Mouse (Mus musculus): ENCODE results near the gene Phkb.

Gene Phkb

DNA sequence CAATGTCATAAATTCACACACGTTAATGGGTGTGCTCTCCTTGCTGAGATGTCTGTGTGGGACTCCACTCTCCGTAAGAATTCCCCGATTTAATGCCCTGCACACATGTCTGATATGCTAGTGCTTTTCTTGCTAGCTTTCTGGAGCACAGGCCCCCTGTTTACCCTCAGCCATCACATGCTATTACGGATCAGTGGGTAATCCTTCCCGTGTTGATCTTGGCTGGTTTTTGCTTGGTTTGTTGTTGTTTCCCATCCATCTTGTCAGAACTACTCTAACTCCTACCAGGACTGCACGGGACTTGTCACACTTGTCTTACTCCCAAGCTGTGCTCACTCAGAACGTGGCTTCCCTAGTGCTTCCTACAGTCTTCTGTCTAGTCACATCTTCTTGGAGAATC is 96.6 kb downstream of the Phkb start:
- no peak for DNase-seq (ENCODE audit: low read depth, low spot score)

GRCm38 (mm10) chr8:85944820-85945219 is 104.1 kb downstream of the Phkb start:
- no peak for DNase-seq (ENCODE audit: low read depth, low spot score)

DNA sequence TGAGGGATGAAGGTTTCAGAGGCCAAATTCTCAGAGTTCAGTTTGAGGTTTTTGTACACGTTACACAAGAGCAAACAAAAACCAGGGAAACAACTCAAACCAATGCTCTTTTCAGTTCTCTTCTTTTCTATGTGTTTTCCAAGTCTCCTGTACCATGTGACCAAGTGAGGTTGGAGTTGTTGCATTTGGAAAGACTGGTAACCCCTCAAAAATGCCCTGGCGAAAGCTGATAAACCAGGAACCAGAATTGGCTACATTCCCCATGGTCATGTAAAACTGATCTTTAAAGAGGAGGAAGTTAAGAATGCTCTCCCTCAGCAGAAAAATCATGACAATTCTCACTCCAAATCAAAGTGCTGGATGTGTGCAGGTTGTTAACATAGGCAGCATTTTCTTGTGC is 117.6 kb downstream of the Phkb start:
- DNase-seq (ENCODE audit: low read depth, low spot score): no peak

DNA sequence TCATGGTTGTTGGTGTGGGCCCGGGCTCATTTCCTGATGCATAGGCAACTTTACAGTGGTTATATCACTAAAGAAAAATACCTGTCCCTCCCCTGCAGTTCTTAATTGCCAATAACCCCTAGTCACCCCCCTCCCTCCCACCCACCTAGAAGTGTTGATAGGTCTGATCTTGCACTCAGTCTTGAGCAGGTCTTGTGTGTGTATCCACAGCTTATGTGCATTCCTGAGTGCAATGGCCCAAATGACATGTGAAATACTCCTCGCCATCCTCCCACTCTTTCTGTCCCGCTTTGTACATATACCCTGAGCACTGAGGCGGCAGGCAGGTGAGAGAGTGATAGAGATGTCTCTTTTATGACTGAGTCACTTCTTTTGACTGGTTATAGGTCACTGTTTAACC is 119.1 kb downstream of the Phkb start:
- DNase-seq (ENCODE audit: low read depth, low spot score): no peak

- no peak for DNase-seq (ENCODE audit: low read depth, low spot score)
These were observed 136.9 kb downstream of the Phkb start for GRCm38 (mm10) chr8:85977588-85978077.

- no peak for DNase-seq (ENCODE audit: low read depth, low spot score)
These were observed 152.2 kb downstream of the Phkb start for GRCm38 (mm10) chr8:85992911-85993310.

- no peak for DNase-seq (ENCODE audit: low read depth, low spot score)
These were observed 152.9 kb downstream of the Phkb start for GRCm38 (mm10) chr8:85993661-85994060.

GRCm38 (mm10) chr8:85995971-85996370 is 155.2 kb downstream of the Phkb start:
- DNase-seq (ENCODE audit: low read depth, low spot score): no peak

DNA sequence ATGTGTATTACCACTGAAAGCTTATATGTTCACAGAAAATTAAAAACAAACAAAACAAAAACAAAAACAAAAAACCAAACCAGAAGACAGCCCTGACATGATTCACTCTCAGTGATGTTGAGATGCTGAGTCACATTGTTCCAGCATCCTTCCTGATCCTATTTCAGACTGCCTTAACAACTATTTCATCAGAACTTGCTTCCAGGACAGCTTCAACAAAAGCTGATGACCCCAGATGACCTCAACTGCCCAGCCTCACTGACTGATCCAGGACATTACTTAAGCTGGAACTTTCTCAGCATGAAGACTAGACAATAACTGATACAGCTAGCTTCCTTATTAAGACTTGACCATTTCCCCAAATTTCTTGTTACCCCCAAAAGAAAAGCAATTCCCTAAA is 165.7 kb downstream of the Phkb start:
- DNase-seq (ENCODE audit: low read depth, low spot score): peak; percentile 65

DNA sequence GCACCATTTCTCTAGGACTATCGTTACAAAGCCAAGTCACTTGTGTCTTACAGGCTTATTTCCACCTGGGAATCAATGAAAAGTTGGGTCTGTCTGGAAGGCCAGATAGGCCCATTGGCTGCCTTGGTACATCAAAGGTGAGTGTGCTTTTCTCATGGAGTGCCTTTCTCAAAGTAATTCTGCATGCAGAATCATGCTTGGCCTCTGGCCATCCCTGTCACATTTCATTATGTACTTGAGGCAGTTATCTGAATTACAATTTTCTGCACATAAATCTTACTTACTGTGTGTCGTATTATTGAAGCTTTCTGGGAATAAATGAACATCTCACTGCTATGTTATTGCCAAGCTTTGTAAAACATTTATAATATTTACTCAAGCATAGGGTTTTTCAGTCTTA is 176.0 kb downstream of the Phkb start:
- DNase-seq (ENCODE audit: low read depth, low spot score): no peak

DNA sequence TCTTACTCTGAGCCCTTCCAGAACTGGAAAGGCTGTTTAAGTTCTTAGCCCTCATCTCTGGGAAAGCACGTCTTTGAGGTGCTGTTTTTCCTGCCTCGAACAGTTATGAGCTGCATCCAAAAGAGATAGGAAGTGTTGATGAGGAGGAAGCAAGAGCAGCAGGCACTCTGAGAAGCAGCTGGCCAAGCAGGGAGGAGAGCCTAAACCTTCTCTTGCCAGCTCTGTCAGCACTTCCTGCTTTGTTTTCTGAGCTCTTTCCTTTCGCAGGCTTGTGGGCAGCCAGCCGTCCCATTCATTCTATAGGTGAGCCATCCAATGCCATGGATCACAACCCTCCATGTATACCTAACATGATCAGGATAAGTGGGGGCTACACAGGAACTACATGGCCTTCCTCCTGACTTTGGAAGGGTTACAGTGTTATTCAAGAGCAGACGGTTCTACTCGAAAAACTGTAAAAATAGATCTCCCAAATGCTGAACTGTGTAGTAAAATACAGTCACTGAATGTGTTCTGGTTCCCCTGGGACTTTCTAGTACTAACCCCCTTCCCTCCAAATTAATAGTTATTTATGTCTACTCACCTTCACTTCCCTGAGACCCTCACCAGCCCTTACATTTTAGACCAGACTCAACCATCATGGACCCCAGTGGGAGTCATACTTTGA is 188.0 kb downstream of the Phkb start:
- DNase-seq (ENCODE audit: low read depth, low spot score): no peak

DNA sequence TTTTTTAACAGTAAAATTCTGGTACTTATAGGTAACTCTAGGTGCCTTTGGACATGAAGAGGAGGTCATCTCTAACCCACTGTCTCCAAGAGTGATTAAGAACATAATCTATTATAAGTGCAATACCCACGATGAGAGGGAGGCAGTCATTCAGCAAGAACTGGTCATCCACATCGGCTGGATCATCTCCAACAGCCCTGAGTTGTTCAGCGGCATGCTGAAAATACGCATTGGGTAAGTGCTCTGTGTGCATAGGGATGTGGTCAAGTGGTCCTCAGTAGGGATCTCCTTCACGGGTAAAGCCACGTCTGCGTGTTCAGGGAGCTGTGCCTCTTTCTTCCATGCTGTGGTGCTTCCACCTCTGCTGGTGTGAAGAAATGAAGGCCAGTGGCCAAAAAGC is 188.7 kb downstream of the Phkb start:
- no peak for DNase-seq (ENCODE audit: low read depth, low spot score)

DNA sequence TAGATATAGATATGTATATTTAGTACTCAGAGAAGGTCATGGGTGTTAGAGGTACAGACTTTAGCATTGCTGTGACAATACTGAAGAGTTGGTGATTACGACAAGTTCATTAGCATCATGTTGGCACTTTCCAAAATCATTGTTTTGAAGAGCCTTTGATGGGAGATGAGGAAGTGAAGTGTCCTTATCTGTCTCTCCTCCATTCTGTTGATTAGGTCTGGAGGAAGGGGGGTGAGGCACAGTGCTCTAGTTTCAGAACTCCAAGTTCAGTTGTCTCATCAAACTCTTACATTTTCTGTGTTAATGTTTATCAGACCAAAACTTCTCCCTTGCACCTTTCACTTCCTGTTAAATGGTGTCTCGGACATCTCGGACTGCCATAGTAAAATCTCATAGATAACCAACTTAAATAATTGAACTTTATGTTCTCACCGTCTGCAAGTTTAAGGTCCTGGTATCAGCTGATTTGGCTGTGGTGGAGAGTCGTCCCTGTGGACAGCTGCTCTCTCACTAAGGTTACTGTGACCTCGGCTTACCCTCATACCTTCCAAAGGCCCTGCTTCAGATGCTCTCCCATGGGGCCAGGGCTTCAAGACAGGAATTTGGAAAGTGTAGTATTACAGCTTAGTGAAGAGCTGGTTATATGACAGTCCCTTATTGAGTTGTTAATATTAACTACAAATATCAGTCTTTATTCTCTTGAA is 194.1 kb downstream of the Phkb start:
- no peak for DNase-seq (ENCODE audit: low read depth, low spot score)

GRCm38 (mm10) chr8:86035371-86035770 is 194.6 kb downstream of the Phkb start:
- DNase-seq (ENCODE audit: low read depth, low spot score): no peak

GRCm38 (mm10) chr8:86038462-86038861 is 197.7 kb downstream of the Phkb start:
- DNase-seq (ENCODE audit: low read depth, low spot score): no peak

DNA sequence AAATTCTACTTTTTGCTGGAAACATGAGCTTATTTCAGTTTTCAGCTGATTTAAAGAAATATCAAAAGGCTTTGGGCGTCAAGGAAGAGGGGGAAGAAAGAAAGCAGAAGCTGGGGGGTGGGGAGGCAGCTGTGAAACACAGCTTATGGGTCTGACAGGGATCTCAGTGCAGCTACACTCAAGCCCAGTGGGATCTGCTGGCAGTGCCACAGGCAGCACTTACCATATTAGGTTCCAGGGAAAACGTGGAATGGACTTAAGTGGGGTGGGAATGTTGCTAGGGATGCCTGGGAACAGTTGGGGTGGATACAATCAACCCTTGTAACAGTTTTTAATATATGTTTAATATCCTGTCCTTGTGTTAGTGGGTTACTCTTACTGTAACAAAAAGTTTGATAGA is 201.3 kb downstream of the Phkb start:
- DNase-seq (ENCODE audit: low read depth, low spot score): no peak

GRCm38 (mm10) chr8:86050882-86051281 is 210.1 kb downstream of the Phkb start:
- no peak for DNase-seq (ENCODE audit: low read depth, low spot score)

DNA sequence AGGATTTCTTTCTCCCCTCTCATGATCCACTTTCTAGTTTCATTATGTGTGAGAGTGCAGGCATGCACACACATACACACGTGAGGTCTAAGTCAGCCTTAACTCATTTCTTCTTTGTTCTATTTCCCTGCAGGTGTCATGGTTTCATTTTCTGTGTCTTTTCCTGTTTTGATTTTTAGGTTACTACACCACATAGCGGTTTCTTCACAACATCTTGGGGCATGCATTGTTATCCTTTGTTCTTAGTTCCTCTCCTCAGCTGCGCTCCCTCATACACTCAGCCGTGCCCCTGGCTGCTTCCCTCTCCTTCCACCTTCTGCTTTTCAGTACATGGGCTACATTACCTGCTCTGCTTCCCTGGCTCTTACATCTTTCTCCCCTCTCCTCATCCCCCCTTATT is 211.2 kb downstream of the Phkb start:
- DNase-seq (ENCODE audit: low read depth, low spot score): no peak

DNA sequence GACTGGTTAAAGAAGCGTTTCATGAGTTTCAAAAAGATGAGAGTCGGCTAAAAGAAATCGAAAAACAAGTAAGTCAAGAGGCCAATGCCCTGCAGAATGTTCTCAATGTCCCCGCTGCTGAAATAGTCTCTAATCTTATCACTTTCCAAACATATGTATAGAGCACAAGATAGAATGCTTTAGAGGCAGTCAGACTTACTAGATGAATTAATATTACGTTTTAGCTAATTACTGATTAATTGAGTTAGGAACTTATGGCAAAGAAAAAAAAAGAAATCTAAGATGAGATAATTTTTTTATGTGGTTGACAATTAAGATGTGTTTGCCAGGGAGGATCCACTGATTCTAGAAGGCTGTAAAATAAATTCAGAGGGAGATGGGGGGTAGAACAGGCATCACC is 217.9 kb downstream of the Phkb start:
- DNase-seq (ENCODE audit: low read depth, low spot score): no peak

- DNase-seq (ENCODE audit: low read depth, low spot score): no peak
These were observed 218.4 kb downstream of the Phkb start for GRCm38 (mm10) chr8:86059130-86059529.

- no peak for DNase-seq (ENCODE audit: low read depth, low spot score)
These were observed 222.7 kb downstream of the Phkb start for GRCm38 (mm10) chr8:86063411-86063810.

- no peak for DNase-seq (ENCODE audit: low read depth, low spot score)
These were observed 238.7 kb downstream of the Phkb start for GRCm38 (mm10) chr8:86079433-86079832.

GRCm38 (mm10) chr8:86083346-86083745 is 242.6 kb downstream of the Phkb start:
- DNase-seq (ENCODE audit: low read depth, low spot score): no peak

Data from 3T3-L1 (cell line).